9 mouse cellular contexts compared by ENCODE assay signal in genomic region chr2:132283236-132284070, GRCm38 (mm10). TPM values are rescaled to one million over a fixed set of nuclear protein-coding genes. Genes with fewer than 3 reads are reported as not detected.
DNase-seq lines count a peak whose midpoint lies in the region; ATAC-seq and TF ChIP-seq lines count a peak whose summit lies in the region.
"Had no signal": no experiment of that assay in that cellular context is flagged by ENCODE, and none has a peak within 500 bp of the region (broad histone marks: within the 10 kb centered on the region; RNA-seq: fewer than 3 reads in every experiment).

No protein-coding gene starts in this region.

- no peak for ATAC-seq in hindbrain, embryonic 13.5 days (ENCODE audit: low FRiP score)
- no peak for ATAC-seq in hindbrain, embryonic 11.5 days (ENCODE audit: low FRiP score)
- no peak for ATAC-seq in hindbrain, embryonic 14.5 days (ENCODE audit: low FRiP score)
- ATAC-seq in midbrain, embryonic 12.5 days (ENCODE audit: low FRiP score, low read depth), result peak; percentile 61
- ATAC-seq: Patski had no signal

- TF ChIP-seq CTCF in brain, embryonic 14.5 days (IDR thresholded peaks at IDR 0.05; ENCODE audit: borderline replicate concordance, extremely low read depth, insufficient read depth, insufficient read length), result no peak

- peaks cover 9% of the 10 kb centered on the region for H3K36me3 ChIP-seq in hindbrain, embryonic 13.5 days
- H3K36me3 ChIP-seq in hindbrain, embryonic 11.5 days (ENCODE audit: control insufficient read depth, insufficient read depth, low read length), result no peaks in the 10 kb centered on the region
- H3K36me3 ChIP-seq in hindbrain, embryonic 14.5 days (replicated peaks; ENCODE audit: control insufficient read depth, insufficient read depth), result peaks cover 11% of the 10 kb centered on the region; the same call in 1 of the 2 replicates
- no peaks in the 10 kb centered on the region for H3K36me3 ChIP-seq in midbrain, embryonic 12.5 days

- DNase-seq in hindbrain, embryonic 11.5 days (ENCODE audit: low spot score), result no peak
- DNase-seq in brain, embryonic 14.5 days (ENCODE audit: low read depth), result peak; percentile 49
- no peak for DNase-seq in hindbrain, embryonic 14.5 days (ENCODE audit: low spot score)
- no peak for DNase-seq in adrenal gland, postnatal 14 days
- DNase-seq in urinary bladder, postnatal 4 days (ENCODE audit: low spot score in 2 of 2), result no peak
- no peak for DNase-seq in layer of hippocampus, postnatal 10 days (ENCODE audit: low spot score in 2 of 2)

- peaks cover 39% of the 10 kb centered on the region for H3K4me1 ChIP-seq in hindbrain, embryonic 13.5 days (replicated peaks)
- H3K4me1 ChIP-seq in hindbrain, embryonic 11.5 days (replicated peaks; ENCODE audit: control insufficient read depth, insufficient read depth, low read length), result peaks cover 2% of the 10 kb centered on the region; the same call in 1 of the 2 replicates
- peaks cover 32% of the 10 kb centered on the region for H3K4me1 ChIP-seq in hindbrain, embryonic 14.5 days (replicated peaks; ENCODE audit: control insufficient read depth, insufficient read depth, low read length)
- peaks cover 41% of the 10 kb centered on the region for H3K4me1 ChIP-seq in midbrain, embryonic 12.5 days

- H3K27me3 ChIP-seq in hindbrain, embryonic 13.5 days, result no peaks in the 10 kb centered on the region
- H3K27me3 ChIP-seq in hindbrain, embryonic 11.5 days (ENCODE audit: control insufficient read depth, insufficient read depth, low read length), result no peaks in the 10 kb centered on the region
- no peaks in the 10 kb centered on the region for H3K27me3 ChIP-seq in hindbrain, embryonic 14.5 days (ENCODE audit: control insufficient read depth, insufficient read depth, low read length)
- H3K27me3 ChIP-seq in midbrain, embryonic 12.5 days, result peaks cover 20% of the 10 kb centered on the region; the same call in 1 of the 2 replicates
- H3K27me3 ChIP-seq: Patski had no signal

- no peak overlapping the region for H3K9ac ChIP-seq in hindbrain, embryonic 13.5 days
- H3K9ac ChIP-seq in hindbrain, embryonic 11.5 days (ENCODE audit: low read depth, low read length), result no peak overlapping the region
- H3K9ac ChIP-seq in hindbrain, embryonic 14.5 days, result no peak overlapping the region
- no peak overlapping the region for H3K9ac ChIP-seq in midbrain, embryonic 12.5 days (replicated peaks)

- H3K9me3 ChIP-seq in hindbrain, embryonic 13.5 days, result 0 out of 2 replicates have a peak, but pooled peaks cover 4% of the 10 kb centered on the region
- no peaks in the 10 kb centered on the region for H3K9me3 ChIP-seq in hindbrain, embryonic 11.5 days (ENCODE audit: control insufficient read depth, low read length)
- H3K9me3 ChIP-seq in hindbrain, embryonic 14.5 days (ENCODE audit: control insufficient read depth, low read length), result peaks cover 9% of the 10 kb centered on the region; the same call in 1 of the 2 replicates
- peaks cover 3% of the 10 kb centered on the region; the same call in 1 of the 2 replicates for H3K9me3 ChIP-seq in midbrain, embryonic 12.5 days

- TF ChIP-seq POLR2A in brain, embryonic 14.5 days (IDR thresholded peaks at IDR 0.05; ENCODE audit: borderline replicate concordance, extremely low read depth, insufficient read depth, insufficient read length, poor library complexity, severe bottlenecking), result no peak

- no peak overlapping the region for H3K4me3 ChIP-seq in hindbrain, embryonic 13.5 days
- H3K4me3 ChIP-seq in hindbrain, embryonic 11.5 days (ENCODE audit: low read depth, low read length), result no peak overlapping the region
- H3K4me3 ChIP-seq in hindbrain, embryonic 14.5 days (replicated peaks; ENCODE audit: low read length), result no peak overlapping the region
- no peak overlapping the region for H3K4me3 ChIP-seq in midbrain, embryonic 12.5 days

- no peak overlapping the region for H3K4me2 ChIP-seq in hindbrain, embryonic 13.5 days
- H3K4me2 ChIP-seq in hindbrain, embryonic 11.5 days (replicated peaks; ENCODE audit: low read depth, low read length), result no peak overlapping the region
- no peak overlapping the region for H3K4me2 ChIP-seq in hindbrain, embryonic 14.5 days (replicated peaks)
- peak overlapping the region; percentile 22; the same call in 1 of the 2 replicates for H3K4me2 ChIP-seq in midbrain, embryonic 12.5 days (replicated peaks)

- WGBS in hindbrain, embryonic 13.5 days, result 52% methylated on average over 15 of the region's 15 CpGs
- WGBS in hindbrain, embryonic 11.5 days, result 70% methylated on average over 15 of the region's 15 CpGs
- 44% methylated on average over 15 of the region's 15 CpGs for WGBS in hindbrain, embryonic 14.5 days
- 46% methylated on average over 15 of the region's 15 CpGs for WGBS in midbrain, embryonic 12.5 days

- H3K27ac ChIP-seq in hindbrain, embryonic 13.5 days, result peak overlapping the region; percentile 48; the same call in 1 of the 2 replicates
- no peak overlapping the region for H3K27ac ChIP-seq in hindbrain, embryonic 11.5 days (ENCODE audit: low read depth, low read length)
- H3K27ac ChIP-seq in hindbrain, embryonic 14.5 days, result peak overlapping the region; percentile 32
- peak overlapping the region; percentile 64; the same call in 1 of the 2 replicates for H3K27ac ChIP-seq in midbrain, embryonic 12.5 days (replicated peaks)

RNA-seq across cellular contexts. Expression of gene Cds2, which starts 20.5 kb away (rescaled TPM):
- 34.6 and 39.3 TPM in 2 replicates for polyA plus RNA-seq in hindbrain, embryonic 13.5 days (2015; fragmentation: Nextera tagmentation; extraction: Ambion mirVana)
- polyA plus RNA-seq in hindbrain, embryonic 11.5 days (2014; fragmentation: Nextera tagmentation; extraction: Ambion mirVana), result 33.5 and 34.5 TPM in 2 replicates
- 39.5 and 59.5 TPM in 2 replicates for polyA plus RNA-seq in brain, embryonic 14.5 days (2012; rRNA removed)
- polyA plus RNA-seq in hindbrain, embryonic 14.5 days (2014; fragmentation: Nextera tagmentation; extraction: Ambion mirVana), result 57.2 and 59.9 TPM in 2 replicates
- 33.5 and 34.7 TPM in 2 replicates for polyA plus RNA-seq in midbrain, embryonic 12.5 days (2016; fragmentation: Nextera tagmentation; extraction: Ambion mirVana)
- 61.1 and 62.8 TPM in 2 replicates for total RNA-seq in adrenal gland, postnatal 14 days (2021)
- 100 to 1,000 TPM; 165 to 168 TPM for total RNA-seq in layer of hippocampus, postnatal 10 days (2021)

RNA-seq across cellular contexts. Expression of gene Pcna, which starts 30.3 kb away (rescaled TPM):
- 115 and 119 TPM in 2 replicates for polyA plus RNA-seq in hindbrain, embryonic 13.5 days (2015; fragmentation: Nextera tagmentation; extraction: Ambion mirVana)
- polyA plus RNA-seq in hindbrain, embryonic 11.5 days (2014; fragmentation: Nextera tagmentation; extraction: Ambion mirVana), result 314 and 333 TPM in 2 replicates
- 158 and 255 TPM in 2 replicates for polyA plus RNA-seq in brain, embryonic 14.5 days (2012; rRNA removed)
- polyA plus RNA-seq in hindbrain, embryonic 14.5 days (2014; fragmentation: Nextera tagmentation; extraction: Ambion mirVana), result 111 and 120 TPM in 2 replicates
- polyA plus RNA-seq in midbrain, embryonic 12.5 days (2016; fragmentation: Nextera tagmentation; extraction: Ambion mirVana), result 261 and 265 TPM in 2 replicates
- total RNA-seq in adrenal gland, postnatal 14 days (2021), result 116 and 132 TPM in 2 replicates
- total RNA-seq in layer of hippocampus, postnatal 10 days (2021), result 10 to 100 TPM; 55.0 to 59.2 TPM

RNA-seq across cellular contexts. Expression of gene Tmem230, which starts 35.8 kb away (rescaled TPM):
- 50.4 TPM in 2 replicates for polyA plus RNA-seq in hindbrain, embryonic 13.5 days (2015; fragmentation: Nextera tagmentation; extraction: Ambion mirVana)
- polyA plus RNA-seq in hindbrain, embryonic 11.5 days (2014; fragmentation: Nextera tagmentation; extraction: Ambion mirVana), result 58.1 and 66.1 TPM in 2 replicates
- polyA plus RNA-seq in brain, embryonic 14.5 days (2012; rRNA removed), result 56.9 and 77.4 TPM in 2 replicates
- polyA plus RNA-seq in hindbrain, embryonic 14.5 days (2014; fragmentation: Nextera tagmentation; extraction: Ambion mirVana), result 47.1 and 48.8 TPM in 2 replicates
- 54.7 and 57.2 TPM in 2 replicates for polyA plus RNA-seq in midbrain, embryonic 12.5 days (2016; fragmentation: Nextera tagmentation; extraction: Ambion mirVana)
- total RNA-seq in adrenal gland, postnatal 14 days (2021), result 32.8 and 34.8 TPM in 2 replicates
- 10 to 100 TPM; 24.1 to 26.0 TPM for total RNA-seq in layer of hippocampus, postnatal 10 days (2021)
